Mouse (Mus musculus): Measurements from ENCODE around the gene Il17d. TPM values are rescaled to one million over a fixed set of nuclear protein-coding genes. Genes with fewer than 3 reads are reported as not detected.

Il17d gene
- 0.41 and 0.64 TPM in 2 replicates for polyA plus RNA-seq (2012; ENCODE audit: low replicate concordance)

GRCm38 (mm10) chr14:57524671-57525387, at the start of gene Il17d:
Il17d (plus strand) TSS chr14:57524777.

DNA sequence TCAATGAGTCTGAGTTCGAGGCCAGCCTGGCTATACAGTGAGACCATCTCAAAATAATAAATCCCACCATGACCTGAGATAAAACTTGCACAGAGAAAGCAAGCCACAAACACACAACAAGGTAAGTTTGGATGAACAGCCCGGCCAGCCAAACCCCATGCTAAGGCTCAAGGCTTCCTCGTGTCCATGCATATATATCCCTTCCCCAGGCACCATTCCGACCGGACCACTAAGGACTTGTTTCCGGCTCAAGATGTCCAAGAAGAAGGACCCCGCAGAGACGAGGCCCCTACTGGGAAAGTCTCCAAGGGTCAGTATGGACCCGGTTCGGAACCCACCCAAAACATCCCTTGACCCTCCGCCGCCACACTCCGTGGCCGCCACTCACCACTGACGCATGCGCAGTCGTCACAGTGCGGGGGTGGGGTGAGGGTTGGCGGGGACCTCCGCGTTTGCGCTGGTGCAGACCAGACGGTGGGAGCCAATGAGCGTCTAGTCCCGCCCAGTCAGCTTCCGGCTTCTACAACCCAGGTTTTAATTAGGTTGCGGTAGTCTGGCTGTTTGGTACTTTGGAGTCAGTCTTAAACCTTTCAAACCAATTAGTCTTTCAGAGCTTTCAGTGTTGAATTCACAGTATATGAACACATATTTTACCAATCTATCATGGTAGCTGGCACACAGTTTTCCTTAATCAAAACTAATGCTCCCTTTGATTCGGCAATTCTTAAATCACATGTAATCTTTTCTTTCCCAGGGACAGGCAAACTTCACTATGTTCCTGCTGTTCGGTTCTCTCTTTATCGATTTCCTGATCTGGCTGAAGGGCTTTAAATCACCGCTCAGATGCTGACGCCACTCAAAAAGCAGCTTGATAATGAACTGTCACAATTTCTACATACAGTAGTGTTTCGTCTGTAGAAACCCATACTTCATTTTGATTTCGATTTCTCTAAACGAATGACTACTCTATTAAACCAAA, 46.9 kb downstream of the Il17d start, which contains the start of gene Eef1akmt1:
TSS of gene Eef1akmt1 (minus strand) at position 458 of the 979 bp plus-strand sequence.

Other genes starting within 250 kb of the Il17d start
- gene Cryl1, start 126.2 kb upstream of the Il17d start, polyA plus RNA-seq (2012; ENCODE audit: low replicate concordance): 1.7 and 2.9 TPM in 2 replicates
- 0.46 and 0.81 TPM in 2 replicates for gene Ift88, start 100.7 kb upstream of the Il17d start, polyA plus RNA-seq (2012; ENCODE audit: low replicate concordance)
- 3.8 TPM in 1 of 2 replicates, not detected in the other for gene Eef1akmt1, start 46.8 kb downstream of the Il17d start, polyA plus RNA-seq (2012; ENCODE audit: low replicate concordance)
- gene Xpo4, start 140.7 kb downstream of the Il17d start, polyA plus RNA-seq (2012; ENCODE audit: low replicate concordance): 5.8 and 16.2 TPM in 2 replicates
- gene Gm49361, start 221.3 kb downstream of the Il17d start, polyA plus RNA-seq (2012; ENCODE audit: low replicate concordance): not detected in 2 replicates
- gene Lats2, start 233.6 kb downstream of the Il17d start, polyA plus RNA-seq (2012; ENCODE audit: low replicate concordance): 22.2 and 23.0 TPM in 2 replicates